Mouse (Mus musculus): Measurements from ENCODE around the gene Trio. TPM values are rescaled to one million over a fixed set of nuclear protein-coding genes. Genes with fewer than 3 reads are reported as not detected.

Gene Trio
- polyA plus RNA-seq, 1 experiment from 2014 or later, result 45.3 TPM

DNA sequence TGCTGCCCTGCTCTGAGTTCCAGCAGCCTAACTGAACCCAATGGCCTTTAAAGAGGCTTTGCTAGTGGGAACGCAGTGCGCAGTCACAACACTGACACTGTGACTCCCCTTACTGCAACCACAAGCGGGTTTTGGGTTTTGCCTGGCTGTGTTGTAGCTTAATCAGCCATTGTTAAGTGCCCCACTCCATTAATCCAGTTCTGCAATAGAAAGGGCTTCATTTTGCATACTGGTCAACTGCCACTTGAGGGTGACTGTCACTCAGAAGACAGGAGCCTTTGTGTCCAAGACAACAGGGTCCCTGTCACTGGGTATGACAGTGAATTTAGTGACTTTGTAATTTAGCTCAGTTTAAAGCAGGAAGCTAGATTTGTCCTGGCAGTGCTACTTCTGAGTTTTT, 23.1 kb downstream of the Trio start:
- Histone ChIP-seq H3K4me1 (peaks cover 46% of the 10 kb centered on the region), H3K4me2 (replicated peaks) (no peak overlapping the region), H3K27ac (replicated peaks) (no peak overlapping the region), H3K4me3 (replicated peaks) (no peak overlapping the region), H3K27me3 (no peaks in the 10 kb centered on the region), H3K9me3 (replicated peaks) (no peaks in the 10 kb centered on the region), H3K9ac (no peak overlapping the region), H3K36me3 (no peaks in the 10 kb centered on the region)
- WGBS, result 66% methylated on average over 3 of the region's 3 CpGs
- ATAC-seq (ENCODE audit: insufficient number of reproducible peaks, low FRiP score, low TSS enrichment, low read depth), result no peak

GRCm38 (mm10) chr15:28001299-28001698, 24.3 kb downstream of the Trio start:
- WGBS, result 53% methylated on average over 4 of the region's 4 CpGs
- no peak overlapping the region for H3K9ac ChIP-seq
- no peaks in the 10 kb centered on the region for H3K9me3 ChIP-seq (replicated peaks)
- H3K36me3 ChIP-seq, result no peaks in the 10 kb centered on the region
- H3K4me3 ChIP-seq (replicated peaks), result no peak overlapping the region
- no peak for ATAC-seq (ENCODE audit: insufficient number of reproducible peaks, low FRiP score, low TSS enrichment, low read depth)
- no peak overlapping the region for H3K4me2 ChIP-seq (replicated peaks)
- H3K27me3 ChIP-seq, result no peaks in the 10 kb centered on the region
- H3K4me1 ChIP-seq, result peaks cover 46% of the 10 kb centered on the region
- no peak overlapping the region for H3K27ac ChIP-seq (replicated peaks)

DNA sequence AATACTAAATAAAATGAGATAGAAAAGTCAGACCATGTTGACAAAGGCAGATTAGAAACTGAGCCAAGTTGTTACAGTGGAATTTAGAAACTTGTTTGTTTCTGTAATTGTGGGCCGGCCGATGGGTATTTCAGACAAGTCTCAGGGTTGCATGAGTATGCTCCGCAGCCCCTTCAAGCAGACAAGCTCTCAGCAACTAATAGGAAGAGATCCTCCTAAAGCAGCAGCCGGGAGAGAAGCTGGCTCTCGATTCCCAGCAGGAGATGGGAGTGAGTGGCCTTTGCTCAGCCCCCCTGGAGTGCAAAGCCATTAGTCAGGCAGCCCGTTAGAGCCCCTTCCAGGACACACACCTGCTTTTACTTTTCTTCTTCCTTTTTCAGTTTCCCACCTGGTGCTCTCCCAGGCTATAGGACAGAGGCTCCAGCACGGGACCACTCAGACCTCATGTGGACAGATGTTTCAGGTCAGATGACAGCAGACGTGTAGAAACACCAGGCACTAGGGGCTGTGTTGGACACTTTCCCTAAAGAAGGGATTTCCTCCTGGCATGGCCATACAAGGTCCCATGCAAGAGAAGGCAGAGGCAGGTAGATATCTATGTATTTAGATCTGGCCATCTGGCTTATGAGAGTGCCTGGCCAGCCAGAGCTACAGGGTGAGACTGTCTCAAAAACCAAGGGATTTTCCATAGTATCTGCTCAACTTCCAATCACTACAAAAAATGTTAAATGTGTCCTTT, 26.9 kb downstream of the Trio start:
- Histone ChIP-seq H3K4me3 (replicated peaks) (no peak overlapping the region), H3K27me3 (no peaks in the 10 kb centered on the region), H3K9me3 (replicated peaks) (no peaks in the 10 kb centered on the region), H3K27ac (replicated peaks) (no peak overlapping the region), H3K36me3 (no peaks in the 10 kb centered on the region), H3K4me1 (peaks cover 54% of the 10 kb centered on the region), H3K9ac (no peak overlapping the region), H3K4me2 (replicated peaks) (no peak overlapping the region)
- WGBS, result 19% methylated on average over 8 of the region's 8 CpGs
- no peak for ATAC-seq (ENCODE audit: insufficient number of reproducible peaks, low FRiP score, low TSS enrichment, low read depth)

- Histone ChIP-seq H3K4me2 (replicated peaks) (no peak overlapping the region), H3K4me3 (replicated peaks) (no peak overlapping the region), H3K9me3 (replicated peaks) (no peaks in the 10 kb centered on the region), H3K27me3 (no peaks in the 10 kb centered on the region), H3K27ac (replicated peaks) (no peak overlapping the region), H3K9ac (no peak overlapping the region), H3K36me3 (no peaks in the 10 kb centered on the region), H3K4me1 (peaks cover 61% of the 10 kb centered on the region)
- WGBS, result 30% methylated on average over 8 of the region's 8 CpGs
- ATAC-seq (ENCODE audit: insufficient number of reproducible peaks, low FRiP score, low TSS enrichment, low read depth), result no peak
Measured at GRCm38 (mm10) chr15:27997917-27998316, 27.7 kb downstream of the Trio start.

- Histone ChIP-seq H3K4me2 (replicated peaks) (no peak overlapping the region), H3K9ac (no peak overlapping the region), H3K27me3 (no peaks in the 10 kb centered on the region), H3K9me3 (replicated peaks) (no peaks in the 10 kb centered on the region), H3K4me3 (replicated peaks) (no peak overlapping the region), H3K27ac (replicated peaks) (no peak overlapping the region), H3K36me3 (no peaks in the 10 kb centered on the region), H3K4me1 (peaks cover 64% of the 10 kb centered on the region)
- ATAC-seq (ENCODE audit: insufficient number of reproducible peaks, low FRiP score, low TSS enrichment, low read depth), result no peak
- 40% methylated on average over 9 of the region's 9 CpGs for WGBS
Measured at GRCm38 (mm10) chr15:27997391-27997841, 28.2 kb downstream of the Trio start.

GRCm38 (mm10) chr15:27996750-27997149, 28.9 kb downstream of the Trio start:
- Histone ChIP-seq H3K9ac (no peak overlapping the region), H3K27me3 (no peaks in the 10 kb centered on the region), H3K9me3 (replicated peaks) (no peaks in the 10 kb centered on the region), H3K4me1 (peaks cover 67% of the 10 kb centered on the region), H3K4me2 (replicated peaks) (no peak overlapping the region), H3K36me3 (no peaks in the 10 kb centered on the region), H3K4me3 (replicated peaks) (no peak overlapping the region), H3K27ac (replicated peaks) (no peak overlapping the region)
- ATAC-seq (ENCODE audit: insufficient number of reproducible peaks, low FRiP score, low TSS enrichment, low read depth), result no peak
- WGBS, result 87% methylated on average over 4 of the region's 4 CpGs

DNA sequence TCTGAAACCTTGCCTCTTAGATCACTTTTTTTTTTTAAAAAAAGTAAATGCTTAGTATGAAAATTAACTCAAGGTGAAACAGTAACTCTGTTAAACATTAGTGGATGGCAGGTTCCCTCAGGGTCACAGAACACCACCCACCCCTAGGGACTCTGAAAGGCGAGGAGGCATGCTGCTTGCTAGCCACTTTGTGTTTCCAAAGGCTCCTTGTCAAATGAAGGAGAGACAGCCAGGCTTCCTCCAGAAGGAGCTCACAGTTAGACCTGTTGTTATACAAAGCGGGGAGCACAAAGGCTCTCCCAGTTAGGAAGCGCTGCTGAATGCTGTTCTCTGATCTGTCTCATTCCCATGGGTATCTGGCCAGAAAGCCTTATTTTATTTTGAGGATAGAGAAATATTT, 30.2 kb downstream of the Trio start:
- no peaks in the 10 kb centered on the region for H3K9me3 ChIP-seq (replicated peaks)
- WGBS, result 51% methylated on average over 3 of the region's 3 CpGs
- H3K27me3 ChIP-seq, result no peaks in the 10 kb centered on the region
- H3K27ac ChIP-seq (replicated peaks), result no peak overlapping the region
- no peaks in the 10 kb centered on the region for H3K36me3 ChIP-seq
- H3K4me1 ChIP-seq, result peaks cover 66% of the 10 kb centered on the region
- H3K4me3 ChIP-seq (replicated peaks), result no peak overlapping the region
- no peak overlapping the region for H3K9ac ChIP-seq
- ATAC-seq (ENCODE audit: insufficient number of reproducible peaks, low FRiP score, low TSS enrichment, low read depth), result no peak
- H3K4me2 ChIP-seq (replicated peaks), result no peak overlapping the region

DNA sequence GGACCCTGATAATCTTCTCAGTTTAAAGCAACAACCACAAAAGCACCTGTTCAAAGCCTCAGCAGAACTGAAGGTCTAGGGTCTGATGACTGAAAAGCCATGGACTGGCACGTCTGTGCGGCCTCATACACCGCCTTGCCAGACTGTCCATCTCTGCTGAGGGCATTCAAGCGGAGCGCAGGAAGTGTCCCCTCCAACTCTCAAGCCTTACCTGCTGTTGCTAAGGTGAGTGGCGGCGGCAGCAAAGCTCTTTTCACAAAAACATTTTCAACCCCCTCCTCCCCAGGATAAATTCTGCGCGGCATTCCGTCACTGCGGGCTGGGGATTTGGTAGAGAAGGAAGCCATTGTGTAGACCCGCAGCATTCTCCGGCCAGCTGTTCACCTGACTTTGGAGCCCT, 30.8 kb downstream of the Trio start:
- Histone ChIP-seq H3K4me1 (peaks cover 71% of the 10 kb centered on the region), H3K27me3 (no peaks in the 10 kb centered on the region), H3K9ac (no peak overlapping the region), H3K9me3 (replicated peaks) (no peaks in the 10 kb centered on the region), H3K27ac (replicated peaks) (no peak overlapping the region), H3K4me3 (replicated peaks) (no peak overlapping the region), H3K4me2 (replicated peaks) (no peak overlapping the region), H3K36me3 (no peaks in the 10 kb centered on the region)
- WGBS, result 56% methylated on average over 13 of the region's 13 CpGs
- ATAC-seq (ENCODE audit: insufficient number of reproducible peaks, low FRiP score, low TSS enrichment, low read depth), result no peak

DNA sequence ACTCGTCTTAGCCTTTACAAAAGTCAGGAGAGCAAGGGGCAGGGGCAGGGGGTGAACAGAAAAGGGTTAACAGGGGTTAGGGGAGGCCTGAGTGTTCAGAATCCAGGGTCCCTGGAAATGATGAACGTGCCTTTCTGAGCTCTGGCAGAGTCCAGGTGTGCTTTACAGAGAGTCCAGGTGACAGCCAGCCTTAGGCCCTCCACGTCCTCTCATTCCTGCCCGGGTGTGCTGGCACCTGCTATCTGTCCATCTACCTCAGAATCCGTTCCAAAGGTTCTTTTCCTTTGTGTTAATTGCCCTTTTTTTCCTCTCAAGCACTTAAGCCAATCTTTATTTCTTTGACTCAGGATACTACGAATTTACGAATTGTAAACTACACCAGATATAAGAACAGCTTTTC, 32.1 kb downstream of the Trio start:
- ATAC-seq (ENCODE audit: insufficient number of reproducible peaks, low FRiP score, low TSS enrichment, low read depth), result no peak
- H3K9ac ChIP-seq, result no peak overlapping the region
- no peak overlapping the region for H3K4me2 ChIP-seq (replicated peaks)
- H3K36me3 ChIP-seq, result no peaks in the 10 kb centered on the region
- no peak overlapping the region for H3K4me3 ChIP-seq (replicated peaks)
- no peaks in the 10 kb centered on the region for H3K27me3 ChIP-seq
- H3K27ac ChIP-seq (replicated peaks), result no peak overlapping the region
- WGBS, result 57% methylated on average over 7 of the region's 7 CpGs
- peaks cover 67% of the 10 kb centered on the region for H3K4me1 ChIP-seq
- no peaks in the 10 kb centered on the region for H3K9me3 ChIP-seq (replicated peaks)

GRCm38 (mm10) chr15:27992596-27992995, 33.1 kb downstream of the Trio start:
- Histone ChIP-seq H3K4me1 (peaks cover 58% of the 10 kb centered on the region), H3K9me3 (replicated peaks) (no peaks in the 10 kb centered on the region), H3K27me3 (no peaks in the 10 kb centered on the region), H3K4me3 (replicated peaks) (no peak overlapping the region), H3K4me2 (replicated peaks) (no peak overlapping the region), H3K9ac (no peak overlapping the region), H3K36me3 (no peaks in the 10 kb centered on the region), H3K27ac (replicated peaks) (no peak overlapping the region)
- WGBS, result 62% methylated on average over 5 of the region's 5 CpGs
- ATAC-seq (ENCODE audit: insufficient number of reproducible peaks, low FRiP score, low TSS enrichment, low read depth), result no peak

DNA sequence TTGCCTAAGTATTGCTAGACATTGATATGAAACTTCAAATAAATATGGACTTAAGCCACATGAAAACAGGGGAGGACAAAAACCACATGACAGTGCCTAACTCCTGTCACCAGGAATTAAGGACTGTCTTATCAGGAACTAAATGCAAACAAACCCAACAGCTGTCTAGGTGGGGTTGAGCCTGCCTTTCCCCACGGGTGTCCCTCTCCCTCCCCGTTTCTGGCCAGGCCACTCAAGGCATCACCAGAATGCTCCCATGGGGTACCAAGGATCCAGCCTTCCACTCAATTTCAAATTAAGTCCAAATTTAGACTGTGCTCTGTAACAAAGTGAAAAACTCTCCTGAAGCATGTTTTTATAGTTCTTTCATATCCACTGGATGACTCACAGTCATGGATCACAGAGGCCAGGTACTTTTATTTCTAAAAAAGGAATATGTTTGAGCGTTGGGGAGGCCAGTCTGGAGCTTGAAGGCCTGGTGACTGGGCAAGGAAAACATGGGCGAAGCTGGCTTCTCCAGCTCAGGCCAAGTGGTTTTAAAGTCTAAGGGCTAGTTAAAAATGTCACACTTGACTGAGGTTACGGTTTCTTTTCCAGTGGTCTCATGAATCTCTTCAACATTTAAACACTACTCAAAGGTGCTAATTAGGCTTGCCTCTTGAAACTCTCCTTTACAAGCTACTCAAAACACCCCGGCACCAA, 33.6 kb downstream of the Trio start:
- Histone ChIP-seq H3K4me1 (peaks cover 52% of the 10 kb centered on the region), H3K9ac (no peak overlapping the region), H3K36me3 (no peaks in the 10 kb centered on the region), H3K27ac (replicated peaks) (no peak overlapping the region), H3K4me3 (replicated peaks) (no peak overlapping the region), H3K27me3 (no peaks in the 10 kb centered on the region), H3K9me3 (replicated peaks) (no peaks in the 10 kb centered on the region), H3K4me2 (replicated peaks) (no peak overlapping the region)
- 64% methylated on average over 6 of the region's 6 CpGs for WGBS
- no peak for ATAC-seq (ENCODE audit: insufficient number of reproducible peaks, low FRiP score, low TSS enrichment, low read depth)

Measured in embryonic facial prominence, embryonic 15.5 days (tissue).